Comparison of ENCODE assay signal across 8 mouse cellular contexts in genomic region chr2:33908374-33908773, GRCm38 (mm10). TPM values are rescaled to one million over a fixed set of nuclear protein-coding genes. Genes with fewer than 3 reads are reported as not detected.
A peak's percentile ranks its signal among the peaks of the same experiment; 100 is the strongest.
DNase-seq lines count a peak whose midpoint lies in the region; ATAC-seq and TF ChIP-seq lines count a peak whose summit lies in the region.

No protein-coding gene starts in this region.

- WGBS in heart, adult 2 months = 23% methylated on average over 8 of the region's 8 CpGs
- 25% methylated on average over 8 of the region's 8 CpGs for WGBS in liver, postnatal 0 days (ENCODE audit: insufficient replicate concordance)
- WGBS in stomach, embryonic 14.5 days = 16% methylated on average over 8 of the region's 8 CpGs

- intact Hi-C loops in heart, adult 2 months (cut with DNase I) = no loop called here
- intact Hi-C loops in gastrocnemius, postnatal 14 days (cut with DNase I; ENCODE audit: low total_unique reads) = no loop called here

- peak; percentile 98 for DNase-seq in 416B (ENCODE audit: low read depth)
- DNase-seq in T-cell, adult 2 months (ENCODE audit: low spot score) = peak; percentile 93
- DNase-seq in heart, adult 2 months = peak; percentile 34 to 52
- DNase-seq in kidney, adult 11 months = peak; percentile 38
- DNase-seq in liver, postnatal 0 days = peak; percentile 52
- no peak for DNase-seq in cerebellum, adult 11 months
- DNase-seq in gastrocnemius, postnatal 14 days = no peak

- ATAC-seq in liver, postnatal 0 days = peak; percentile 74
- peak; percentile 70; the same call in 1 of the 2 replicates for ATAC-seq in stomach, embryonic 14.5 days (ENCODE audit: insufficient number of reproducible peaks, insufficient read depth, low FRiP score, low read depth)

- no peak for TF ChIP-seq CTCF in heart, adult 2 months (IDR thresholded peaks at IDR 0.05)
- no peak for TF ChIP-seq CTCF in liver, postnatal 0 days (IDR thresholded peaks at IDR 0.05; ENCODE audit: low read depth)

- H3K27me3 ChIP-seq in heart, adult 2 months (ENCODE audit: control insufficient read depth, insufficient read depth, low read length) = no peaks in the 10 kb centered on the region
- H3K27me3 ChIP-seq in liver, postnatal 0 days (ENCODE audit: insufficient read depth, low read length) = no peaks in the 10 kb centered on the region
- no peaks in the 10 kb centered on the region for H3K27me3 ChIP-seq in stomach, embryonic 14.5 days (ENCODE audit: control insufficient read depth, insufficient read depth, low read length)

- H3K27ac ChIP-seq in heart, adult 2 months = peak overlapping the region; percentile 38
- peak overlapping the region; percentile 58 for H3K27ac ChIP-seq in liver, postnatal 0 days (ENCODE audit: low read depth)
- peak overlapping the region; percentile 63; the same call in 1 of the 2 replicates for H3K27ac ChIP-seq in stomach, embryonic 14.5 days (ENCODE audit: low read length)

- no peak overlapping the region for H3K4me3 ChIP-seq in heart, adult 2 months
- H3K4me3 ChIP-seq in liver, postnatal 0 days (ENCODE audit: low read depth, low read length) = no peak overlapping the region
- H3K4me3 ChIP-seq in stomach, embryonic 14.5 days (ENCODE audit: low read depth, low read length) = no peak overlapping the region

- H3K9ac ChIP-seq in heart, adult 2 months (ENCODE audit: low read depth, low read length) = no peak overlapping the region
- no peak overlapping the region for H3K9ac ChIP-seq in liver, postnatal 0 days (replicated peaks)
- no peak overlapping the region for H3K9ac ChIP-seq in stomach, embryonic 14.5 days (replicated peaks; ENCODE audit: low read depth, low read length)

- H3K4me1 ChIP-seq in heart, adult 2 months (ENCODE audit: control insufficient read depth, insufficient read depth, low read length) = peaks cover 4% of the 10 kb centered on the region
- H3K4me1 ChIP-seq in liver, postnatal 0 days (ENCODE audit: insufficient read depth) = no peaks in the 10 kb centered on the region
- H3K4me1 ChIP-seq in stomach, embryonic 14.5 days (ENCODE audit: control insufficient read depth, insufficient read depth, low read length) = peaks cover 5% of the 10 kb centered on the region; the same call in 1 of the 2 replicates

- H3K9me3 ChIP-seq in liver, postnatal 0 days (ENCODE audit: low read length) = no peaks in the 10 kb centered on the region
- H3K9me3 ChIP-seq in stomach, embryonic 14.5 days (ENCODE audit: control insufficient read depth, low read depth, low read length) = peaks cover 3% of the 10 kb centered on the region; the same call in 1 of the 2 replicates

- no peak overlapping the region for H3K4me2 ChIP-seq in liver, postnatal 0 days (ENCODE audit: low read depth, low read length)
- H3K4me2 ChIP-seq in stomach, embryonic 14.5 days (replicated peaks; ENCODE audit: low read depth, low read length) = no peak overlapping the region

- no peak for TF ChIP-seq POLR2A in heart, adult 2 months (IDR thresholded peaks at IDR 0.05; ENCODE audit: insufficient read depth, low read depth, low read length)

- H3K79me2 ChIP-seq in heart, adult 2 months (replicated peaks; ENCODE audit: control insufficient read depth, insufficient read depth, low read length) = no peaks in the 10 kb centered on the region

- no peaks in the 10 kb centered on the region for H3K36me3 ChIP-seq in heart, adult 2 months (ENCODE audit: control insufficient read depth, insufficient read depth, low read length)
- H3K36me3 ChIP-seq in liver, postnatal 0 days (replicated peaks; ENCODE audit: insufficient read depth, low read length) = no peaks in the 10 kb centered on the region
- H3K36me3 ChIP-seq in stomach, embryonic 14.5 days (ENCODE audit: control insufficient read depth, insufficient read depth, low read length) = no peaks in the 10 kb centered on the region

- no peak for TF ChIP-seq EP300 in heart, adult 2 months (IDR thresholded peaks at IDR 0.05; ENCODE audit: insufficient read depth, low read depth, low read length)
- no peak for TF ChIP-seq EP300 in liver, postnatal 0 days (IDR thresholded peaks at IDR 0.05; ENCODE audit: low read depth)

RNA-seq across cellular contexts. Expression of gene Mvb12b, which starts 20.6 kb away (rescaled TPM):
- 10 to 100 TPM; 17.8 to 21.6 TPM for total RNA-seq in heart, adult 2 months (2021)
- polyA plus RNA-seq in heart, adult 2 months (2012; rRNA removed) = 20.4 and 27.5 TPM in 2 replicates
- polyA plus RNA-seq in liver, postnatal 0 days (2015; fragmentation: Nextera tagmentation; extraction: Ambion mirVana) = 7.8 and 8.1 TPM in 2 replicates
- 20.4 and 20.7 TPM in 2 replicates for polyA plus RNA-seq in stomach, embryonic 14.5 days (2014; fragmentation: Nextera tagmentation; extraction: Ambion mirVana)
- 10 to 100 TPM; 14.9 to 20.7 TPM for total RNA-seq in gastrocnemius, postnatal 14 days (2021)

Comparison
In these comparisons a context has a peak if more than half of its experiments do, and no peak if none do; other contexts are left out.
1. DNase-seq: peak in 416B (single experiment), T-cell, adult 2 months (single experiment), heart, adult 2 months (2 of 2), kidney, adult 11 months (single experiment) and liver, postnatal 0 days (single experiment); none in cerebellum, adult 11 months (single experiment) and gastrocnemius, postnatal 14 days (single experiment).
2. Peak in every context shown above with its lines, with median percentiles within 50 percentile points of each other: H3K27ac ChIP-seq.